Mouse (Mus musculus) small intestine, adult 2 months (tissue): ENCODE measurements around the gene Rapgef4.

Experiments used
- CTCF ChIP-seq: fragments of 200-500 bp; IDR thresholded peaks from 2 replicates; pipeline ENCODE4 v1.5.1; 2012; ENCODE audit warnings: low read depth, mild to moderate bottlenecking, control low read depth, inconsistent platforms, low read length, moderate library complexity, mixed read lengths; ENCODE audit not compliant: insufficient replicate concordance, insufficient read length; ENCODE audit errors: extremely low read depth
- POLR2A ChIP-seq: fragments of 200-500 bp; IDR thresholded peaks from 2 replicates; pipeline ENCODE4 v1.6.1; 2012; ENCODE audit warnings: low read depth, mild to moderate bottlenecking, control low read depth, inconsistent platforms, low read length, moderate library complexity

GRCm38 (mm10) chr2:72183751-72184150 is 202.7 kb downstream of the Rapgef4 start:
- no peak for TF ChIP-seq CTCF
- TF ChIP-seq POLR2A, result no peak
